Mouse (Mus musculus) kidney, embryonic 16.5 days (tissue): ENCODE measurements around the gene Neo1. TPM values are rescaled to one million over a fixed set of nuclear protein-coding genes. Genes with fewer than 3 reads are reported as not detected.

Experiments used
- ATAC-seq: fragments of 200-750 bp; cut with Nextera tagmentation; 2 replicates; pipeline ENCODE4 v1.8.0; 2017; ENCODE audit warnings: moderate TSS enrichment; ENCODE audit not compliant: low FRiP score, low TSS enrichment
- H3K27ac ChIP-seq: fragments of 300-500 bp; sonication (generic); 2 replicates; pipeline ENCODE4 v1.5.1; 2014; ENCODE audit warnings: low read length
- H3K27me3 ChIP-seq: fragments of 300-500 bp; sonication (generic); 2 replicates; pipeline ENCODE4 v1.6.1; 2014; ENCODE audit warnings: low read length, control low read depth, mixed read lengths; ENCODE audit not compliant: insufficient read depth
- H3K36me3 ChIP-seq: fragments of 300-500 bp; sonication (generic); 2 replicates; pipeline ENCODE4 v1.6.1; 2014; ENCODE audit warnings: low read length, control low read depth, mixed read lengths; ENCODE audit not compliant: insufficient read depth
- H3K4me1 ChIP-seq: fragments of 300-500 bp; sonication (generic); 2 replicates; pipeline ENCODE4 v1.6.1; 2014; ENCODE audit warnings: low read length, control low read depth, mixed read lengths; ENCODE audit not compliant: insufficient read depth
- H3K4me2 ChIP-seq: fragments of 300-500 bp; sonication (generic); replicated peaks from 2 replicates; pipeline ENCODE4 v1.6.1; 2014; ENCODE audit warnings: low read depth, low read length
- H3K4me3 ChIP-seq: fragments of 300-500 bp; sonication (generic); 2 replicates; pipeline ENCODE4 v1.5.1; 2014; ENCODE audit warnings: mild to moderate bottlenecking, low read length
- H3K9ac ChIP-seq: fragments of 300-500 bp; sonication (generic); replicated peaks from 2 replicates; pipeline ENCODE4 v1.6.1; 2014; ENCODE audit warnings: low read length
- H3K9me3 ChIP-seq: fragments of 300-500 bp; sonication (generic); 2 replicates; pipeline ENCODE4 v1.6.1; 2016; ENCODE audit warnings: low read length, control low read depth
- WGBS: fragments of 180-500 bp; shearing (Covaris S2); extraction: QIAGEN DNeasy Blood & Tissue Kit; methylation state at CpG from one replicate; pipeline ENCODE4 v1.1.7; 2014; 5-methylcytosine and 5-hydroxymethylcytosine counted together
- polyA plus RNA-seq: library from polyadenylated mRNA; unstranded; fragments of >200 nt; fragmentation: Nextera tagmentation; extraction: Ambion mirVana; gene quantifications from 2 replicates; pipeline ENCODE4 v1.2.1, GENCODE M21; 2015

The Neo1 gene
- polyA plus RNA-seq, 1 experiment from 2014 or later = 33.2 TPM

DNA sequence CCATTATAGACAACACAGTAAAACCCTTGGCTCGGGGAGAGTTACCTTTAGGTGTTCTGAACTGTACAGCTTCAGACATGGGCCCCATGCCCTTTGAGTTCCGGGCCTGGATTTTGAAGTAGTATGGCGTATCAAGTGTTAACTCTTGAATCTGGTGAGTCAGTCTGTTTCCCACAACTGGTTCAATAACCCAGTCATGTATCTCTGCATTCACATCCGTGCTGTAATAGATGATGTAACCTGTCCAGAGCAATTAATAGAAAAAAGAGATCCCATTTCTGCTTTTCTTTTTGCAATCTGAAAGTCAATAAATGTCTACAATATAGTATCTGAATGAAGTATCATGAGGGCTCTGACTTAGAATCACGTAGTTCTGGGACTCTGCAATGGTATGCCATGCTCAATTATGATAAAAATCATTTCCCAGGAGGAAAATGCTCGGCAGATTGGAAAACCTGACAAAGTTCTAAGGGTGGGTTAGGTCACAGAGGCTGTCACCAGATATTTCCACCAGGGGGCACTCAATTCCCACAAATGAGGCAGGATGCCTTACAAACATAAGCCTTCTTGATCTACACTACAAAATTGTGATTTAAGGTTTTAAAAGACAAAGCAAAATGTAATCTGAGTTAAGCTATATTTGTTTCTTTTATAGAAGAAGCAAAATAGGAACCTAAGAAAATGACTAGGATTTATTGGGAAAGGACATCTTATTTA lies 133.2 kb downstream of the Neo1 start:
- no peaks in the 10 kb centered on the region for H3K9me3 ChIP-seq
- no peak for ATAC-seq
- no peaks in the 10 kb centered on the region for H3K27me3 ChIP-seq
- no peak overlapping the region for H3K27ac ChIP-seq
- no peaks in the 10 kb centered on the region for H3K4me1 ChIP-seq
- H3K9ac ChIP-seq = no peak overlapping the region
- peaks cover 25% of the 10 kb centered on the region for H3K36me3 ChIP-seq
- no peak overlapping the region for H3K4me3 ChIP-seq
- H3K4me2 ChIP-seq = no peak overlapping the region
- WGBS = 70% methylated on average over 6 of the region's 6 CpGs

DNA sequence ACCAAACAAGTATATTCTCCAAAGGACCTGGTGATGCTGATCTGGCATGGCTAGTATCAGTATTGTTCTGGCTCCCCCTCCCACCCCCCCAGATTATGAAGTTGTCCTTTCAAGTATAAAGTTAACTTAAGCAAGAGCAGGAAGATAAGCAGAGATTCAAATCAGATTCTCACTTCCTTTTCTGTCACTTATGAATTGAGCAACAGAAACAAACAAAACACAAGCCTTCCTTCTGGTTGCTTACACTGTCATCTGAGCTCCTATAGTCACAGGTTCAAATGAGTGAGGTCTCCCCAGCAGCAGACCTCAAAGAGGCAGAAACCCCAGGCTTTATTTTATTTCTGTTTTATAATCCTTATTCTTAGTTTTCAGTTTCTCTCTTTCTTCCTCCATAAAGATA lies 136.6 kb downstream of the Neo1 start:
- no peak for ATAC-seq
- Histone ChIP-seq H3K36me3 (peaks cover 17% of the 10 kb centered on the region), H3K27me3 (no peaks in the 10 kb centered on the region), H3K27ac (no peak overlapping the region), H3K4me3 (no peak overlapping the region), H3K4me2 (no peak overlapping the region), H3K4me1 (no peaks in the 10 kb centered on the region), H3K9me3 (no peaks in the 10 kb centered on the region), H3K9ac (no peak overlapping the region)

DNA sequence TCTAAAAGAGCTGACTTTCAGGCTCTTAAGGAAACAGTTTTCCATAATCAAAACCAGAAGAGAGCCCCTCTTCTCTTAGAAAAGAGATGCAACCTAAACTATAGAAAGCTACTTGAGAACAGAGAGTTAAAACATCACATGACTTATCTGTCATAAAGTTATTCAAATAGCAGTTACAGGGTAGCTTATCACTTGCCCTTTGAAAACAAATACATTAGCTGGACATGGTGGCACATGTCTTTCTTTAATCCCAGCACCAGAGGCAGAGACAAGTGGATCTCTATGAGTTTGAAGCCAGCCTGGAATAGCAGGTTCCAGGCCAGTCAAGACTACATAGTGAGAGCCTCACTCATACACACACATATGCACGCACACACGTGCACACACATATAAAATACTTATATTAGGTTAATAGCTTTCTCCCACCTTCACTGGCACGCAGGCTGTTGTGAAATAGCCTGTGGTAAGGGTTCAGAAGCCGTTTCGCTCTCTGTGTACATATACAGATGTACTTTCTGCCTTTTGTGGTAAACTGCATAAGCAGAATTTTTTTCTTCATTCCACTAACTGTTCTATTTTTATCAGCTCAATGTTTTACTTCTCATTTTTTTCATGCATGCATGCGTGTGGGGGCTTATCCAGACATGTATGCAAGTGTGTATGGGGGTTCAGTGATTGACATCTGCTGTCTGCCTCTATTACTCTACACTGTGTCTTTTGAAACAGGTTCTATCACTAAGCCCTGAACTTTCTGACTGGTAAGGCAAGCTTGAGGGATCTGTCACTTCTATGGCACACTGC lies 144.2 kb downstream of the Neo1 start:
- H3K36me3 ChIP-seq = peaks cover 35% of the 10 kb centered on the region

DNA sequence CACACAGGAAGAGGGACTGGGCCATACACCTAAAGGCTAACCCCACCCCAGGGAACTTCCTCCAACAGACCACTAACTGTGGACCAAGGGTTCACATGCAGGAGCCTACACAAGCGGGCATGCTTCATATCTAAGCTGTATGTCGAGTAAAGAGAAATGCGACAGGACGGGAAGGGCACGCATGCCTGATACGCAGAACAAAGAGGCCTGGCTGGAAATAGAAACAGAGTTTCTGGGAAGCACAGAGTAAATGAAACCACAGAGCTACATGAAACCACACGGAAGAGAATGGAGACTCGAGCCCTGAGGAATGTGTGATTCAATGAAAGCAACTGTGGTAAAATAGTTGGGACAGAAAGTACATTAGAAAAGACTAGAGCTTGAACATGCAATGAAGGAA lies 145.3 kb downstream of the Neo1 start:
- Histone ChIP-seq H3K4me1 (no peaks in the 10 kb centered on the region), H3K9me3 (no peaks in the 10 kb centered on the region), H3K36me3 (peaks cover 40% of the 10 kb centered on the region), H3K27me3 (no peaks in the 10 kb centered on the region), H3K4me3 (no peak overlapping the region), H3K27ac (no peak overlapping the region), H3K4me2 (no peak overlapping the region), H3K9ac (no peak overlapping the region)
- WGBS = 93% methylated on average over 8 of the region's 8 CpGs
- ATAC-seq = no peak

More for the DNA sequence above, 144.2 kb downstream of the Neo1 start:
- 91% methylated on average over 6 of the region's 6 CpGs for WGBS
- H3K9ac ChIP-seq = no peak overlapping the region
- no peak overlapping the region for H3K4me3 ChIP-seq
- H3K4me2 ChIP-seq = no peak overlapping the region
- H3K9me3 ChIP-seq = no peaks in the 10 kb centered on the region
- no peak for ATAC-seq
- no peaks in the 10 kb centered on the region for H3K27me3 ChIP-seq
- H3K27ac ChIP-seq = no peak overlapping the region
- H3K4me1 ChIP-seq = no peaks in the 10 kb centered on the region

DNA sequence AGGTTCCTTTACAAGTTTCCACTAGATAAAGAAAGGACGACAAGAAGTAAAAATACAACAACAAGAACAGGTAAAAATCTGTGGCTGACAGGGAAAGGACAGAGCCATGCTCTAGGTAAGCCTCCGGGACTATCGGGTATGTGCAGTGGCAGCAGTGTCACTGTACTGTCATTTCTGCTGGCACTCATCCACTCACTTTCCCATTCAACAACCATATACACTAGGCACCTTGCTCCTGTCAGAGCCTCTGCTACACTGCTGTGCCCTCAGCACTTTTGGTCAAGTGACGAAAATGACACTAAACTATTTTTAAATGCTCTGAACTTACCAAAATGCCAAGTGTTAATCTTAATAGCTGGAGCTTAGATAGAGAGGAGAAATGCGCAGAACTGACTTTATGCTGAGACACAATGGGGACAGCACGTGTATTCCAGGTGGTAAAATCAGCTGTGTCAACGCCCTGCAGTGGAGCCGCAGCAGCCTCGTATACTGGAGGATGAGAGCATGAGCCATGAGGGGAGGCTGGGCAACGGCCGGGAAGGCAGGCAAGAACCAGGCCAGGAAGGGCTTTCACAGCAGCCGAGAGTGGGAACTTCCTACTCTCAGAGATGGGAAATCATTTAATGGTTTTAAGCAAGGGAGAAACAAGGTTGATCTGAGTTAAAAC lies 146.3 kb downstream of the Neo1 start:
- H3K9ac ChIP-seq = no peak overlapping the region
- H3K27me3 ChIP-seq = no peaks in the 10 kb centered on the region
- peaks cover 40% of the 10 kb centered on the region for H3K36me3 ChIP-seq
- H3K9me3 ChIP-seq = no peaks in the 10 kb centered on the region
- no peak for ATAC-seq
- no peak overlapping the region for H3K27ac ChIP-seq
- no peak overlapping the region for H3K4me3 ChIP-seq
- 87% methylated on average over 12 of the region's 12 CpGs for WGBS
- H3K4me1 ChIP-seq = no peaks in the 10 kb centered on the region
- H3K4me2 ChIP-seq = no peak overlapping the region

DNA sequence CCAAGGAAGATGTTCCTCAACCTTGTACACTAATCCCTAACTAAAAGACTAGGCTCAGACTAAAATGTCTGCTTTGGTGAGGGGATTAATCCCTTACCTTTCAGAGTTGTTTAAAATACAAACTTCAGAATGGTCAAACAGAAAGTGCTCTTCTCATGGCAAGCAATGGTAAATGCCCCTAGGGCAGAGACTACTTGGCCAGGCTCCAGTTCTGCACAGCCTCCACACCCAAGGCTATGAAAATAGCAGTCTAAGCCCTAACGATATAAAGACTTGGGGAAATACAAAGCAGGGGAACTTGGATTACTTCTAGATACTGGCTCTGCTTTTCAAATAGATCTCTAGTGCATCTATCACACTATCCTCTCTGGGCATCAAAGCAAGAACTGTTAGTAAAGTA lies 153.6 kb downstream of the Neo1 start:
- WGBS = 70% methylated on average over 1 of the region's 1 CpGs
- H3K4me2 ChIP-seq = no peak overlapping the region
- peaks cover 26% of the 10 kb centered on the region for H3K36me3 ChIP-seq
- no peaks in the 10 kb centered on the region for H3K4me1 ChIP-seq
- no peak overlapping the region for H3K4me3 ChIP-seq
- H3K27me3 ChIP-seq = no peaks in the 10 kb centered on the region
- no peaks in the 10 kb centered on the region for H3K9me3 ChIP-seq
- no peak for ATAC-seq
- no peak overlapping the region for H3K27ac ChIP-seq
- no peak overlapping the region for H3K9ac ChIP-seq

DNA sequence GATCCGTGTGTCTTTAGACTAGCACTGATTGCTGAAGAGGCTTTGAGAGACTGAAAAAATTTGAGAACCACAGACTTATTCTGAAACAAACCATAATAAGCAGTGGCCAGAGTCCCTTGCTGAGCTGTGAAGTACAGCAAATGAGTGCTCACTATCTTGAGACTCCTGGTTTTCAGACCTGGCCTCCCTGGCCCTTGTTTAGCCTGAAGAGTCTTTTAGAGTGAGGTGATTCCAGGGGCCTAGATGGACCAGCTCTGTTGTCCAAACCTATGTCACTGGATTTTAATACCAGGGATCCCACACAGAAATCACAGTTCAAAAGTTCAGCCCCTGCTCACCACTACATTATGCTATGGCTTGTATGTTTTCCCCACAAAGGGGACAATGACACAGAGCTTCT lies 156.4 kb downstream of the Neo1 start:
- peaks cover 35% of the 10 kb centered on the region for H3K36me3 ChIP-seq
- H3K4me1 ChIP-seq = no peaks in the 10 kb centered on the region
- no peak for ATAC-seq
- H3K9ac ChIP-seq = no peak overlapping the region
- WGBS = 86% methylated on average over 1 of the region's 1 CpGs
- H3K9me3 ChIP-seq = no peaks in the 10 kb centered on the region
- no peaks in the 10 kb centered on the region for H3K27me3 ChIP-seq
- no peak overlapping the region for H3K27ac ChIP-seq
- H3K4me3 ChIP-seq = no peak overlapping the region
- no peak overlapping the region for H3K4me2 ChIP-seq

DNA sequence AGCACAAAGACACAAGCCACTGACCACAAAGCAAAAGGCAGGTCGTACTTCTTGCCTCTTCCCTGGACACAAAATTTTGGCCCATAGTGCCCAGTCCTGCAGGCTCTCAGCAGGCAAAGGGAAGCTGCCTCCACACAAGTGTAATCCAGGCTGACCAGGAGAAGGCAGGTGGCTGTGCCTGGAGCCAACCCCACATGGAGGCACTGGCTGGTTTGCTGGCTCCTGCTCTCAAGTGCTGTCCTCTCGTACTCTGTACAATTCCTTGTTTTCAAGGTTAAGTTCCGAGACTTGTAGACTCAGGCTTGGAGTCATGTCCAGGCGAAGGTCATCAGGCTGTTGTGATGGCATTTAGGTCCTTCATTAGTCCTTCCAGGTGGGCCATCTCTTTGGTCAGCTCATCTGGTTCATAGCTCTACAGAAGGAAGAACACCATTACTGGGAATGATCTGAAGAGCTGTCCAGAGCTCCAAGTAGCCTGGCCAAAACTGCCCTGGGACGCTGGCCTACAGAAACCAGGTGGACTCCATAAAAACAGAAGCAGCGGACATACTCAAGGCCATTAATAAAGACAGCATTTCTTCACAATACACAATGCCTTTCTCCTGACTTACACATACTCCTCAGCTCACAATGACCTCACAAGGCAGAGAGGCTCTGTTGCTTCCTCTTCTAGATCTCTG lies 159.2 kb downstream of the Neo1 start:
- no peaks in the 10 kb centered on the region for H3K27me3 ChIP-seq
- H3K36me3 ChIP-seq = peaks cover 39% of the 10 kb centered on the region
- no peaks in the 10 kb centered on the region for H3K9me3 ChIP-seq
- no peak overlapping the region for H3K4me2 ChIP-seq
- no peak for ATAC-seq
- no peak overlapping the region for H3K9ac ChIP-seq
- no peak overlapping the region for H3K4me3 ChIP-seq
- H3K4me1 ChIP-seq = no peaks in the 10 kb centered on the region
- H3K27ac ChIP-seq = no peak overlapping the region
- WGBS = 90% methylated on average over 6 of the region's 6 CpGs

DNA sequence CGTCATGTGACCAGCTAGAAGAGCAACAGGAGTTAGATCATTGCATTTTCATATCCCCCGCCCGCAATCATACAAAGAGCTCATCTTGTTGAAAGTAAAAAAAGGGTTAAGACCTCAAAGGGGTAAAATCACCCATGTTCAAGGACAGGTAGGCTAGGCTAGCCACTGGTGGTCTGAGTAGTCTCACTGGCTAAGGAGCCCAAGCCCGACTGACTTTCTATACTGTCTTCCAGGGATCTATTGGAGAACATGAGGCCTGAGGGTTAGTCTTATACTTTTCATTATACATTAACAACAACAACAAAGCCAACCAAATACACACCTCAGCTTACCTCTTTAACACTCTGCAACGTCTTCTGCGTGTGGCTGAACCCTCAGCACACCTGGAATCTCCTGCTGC lies 160.8 kb downstream of the Neo1 start:
- Histone ChIP-seq H3K4me1 (no peaks in the 10 kb centered on the region), H3K9me3 (no peaks in the 10 kb centered on the region), H3K27me3 (no peaks in the 10 kb centered on the region), H3K27ac (no peak overlapping the region), H3K4me2 (no peak overlapping the region), H3K9ac (no peak overlapping the region), H3K4me3 (no peak overlapping the region), H3K36me3 (peaks cover 29% of the 10 kb centered on the region)
- WGBS = 91% methylated on average over 6 of the region's 6 CpGs
- ATAC-seq = no peak
